Mouse (Mus musculus) c-Kit-negative CD71-positive TER-119-positive erythroid progenitor cells, embryonic 14.5 days (primary cell): ENCODE data around the gene Olfr1306.

Experiments
- DNase-seq: peaks from one replicate; pipeline ENCODE4 v3.0.0-alpha.2; 2013; ENCODE audit warnings: low read depth, low spot score

Gene Olfr1306

DNA sequence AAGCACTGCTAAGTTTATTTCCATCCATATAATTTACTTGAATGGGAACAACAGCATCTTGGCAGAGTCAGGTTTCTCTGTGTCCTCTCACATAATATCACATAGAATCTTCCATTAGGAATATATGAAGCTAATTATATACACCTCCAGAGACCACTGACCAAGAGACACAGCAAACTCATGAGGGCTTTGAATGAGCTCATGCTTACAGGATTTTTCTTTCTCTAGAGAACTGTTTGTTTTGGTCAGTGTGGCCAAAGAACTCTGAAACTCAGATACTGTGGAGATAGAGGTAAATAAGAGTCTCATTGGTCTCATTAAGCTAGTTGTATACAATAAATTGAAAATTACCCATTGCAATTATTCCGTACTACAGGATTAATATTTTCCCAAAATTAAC lies at the start of gene Olfr1306:
TSS of gene Olfr1306 (minus strand) at position 101 of the 400 bp plus-strand sequence.
- no peak for DNase-seq

DNA sequence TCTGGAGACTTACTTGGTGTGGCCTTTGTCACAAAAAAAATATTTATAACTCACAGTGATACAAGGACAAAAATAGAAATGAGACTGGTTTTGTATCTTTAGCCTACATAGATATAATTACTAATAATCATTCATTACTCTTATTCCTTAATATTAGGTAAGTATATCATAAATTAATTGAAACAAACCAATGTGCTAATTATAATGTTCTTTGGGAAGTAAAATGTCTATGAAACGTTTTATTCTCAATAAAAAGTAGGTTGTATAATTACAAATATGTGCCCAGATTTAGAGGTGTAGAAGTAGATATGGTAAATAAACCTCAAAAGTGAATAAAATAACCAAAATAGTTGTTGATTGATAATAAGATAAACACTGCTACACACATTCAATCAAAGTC lies 48.8 kb upstream of the Olfr1306 start, which contains the start of gene Olfr1308:
TSS of gene Olfr1308 (minus strand) at position 101 of the 400 bp plus-strand sequence.
- no peak for DNase-seq

DNA sequence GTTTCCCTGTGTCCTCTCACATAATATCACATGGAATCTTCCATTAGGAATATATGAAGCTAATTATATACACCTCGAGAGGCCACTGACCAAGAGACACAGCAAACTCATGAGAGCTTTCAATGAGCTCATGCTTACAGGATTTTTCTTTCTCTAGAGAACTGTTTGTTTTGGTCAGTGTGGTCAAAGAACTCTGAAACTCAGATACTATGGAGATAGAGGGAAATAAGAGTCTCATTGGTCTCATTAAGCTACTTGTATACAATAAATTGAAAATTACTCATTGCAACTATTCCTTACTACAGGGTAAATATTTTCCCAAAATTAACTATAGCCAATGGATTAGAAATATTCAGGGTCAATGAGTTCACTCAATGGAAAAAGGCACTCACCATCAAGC lies 33.3 kb upstream of the Olfr1306 start, which contains the start of gene Olfr1307:
TSS of gene Olfr1307 (minus strand) at position 101 of the 400 bp plus-strand sequence.
- no peak for DNase-seq

DNA sequence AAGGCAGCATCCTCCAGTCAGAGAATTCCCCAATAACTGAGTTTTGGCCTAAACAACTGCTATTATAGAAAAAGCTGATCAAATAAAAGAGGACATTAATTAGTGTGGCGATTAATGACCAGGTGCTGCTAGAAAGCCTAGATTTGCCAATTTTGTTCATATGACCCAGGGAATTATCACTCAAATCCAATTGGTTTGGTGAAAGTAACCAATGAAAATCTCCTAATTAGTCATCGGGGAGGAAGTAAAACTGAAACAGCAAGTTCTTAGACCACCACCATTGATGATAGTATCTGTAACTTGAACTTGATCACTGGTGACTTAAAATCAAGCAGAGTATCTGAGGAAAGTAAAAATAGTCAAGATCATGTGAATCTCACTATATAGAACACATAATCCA lies 39.0 kb downstream of the Olfr1306 start, which contains the start of gene Olfr1305:
TSS of gene Olfr1305 (minus strand) at position 101 of the 400 bp plus-strand sequence.
- DNase-seq = no peak
